ENCODE assay signal across 23 mouse cellular contexts in genomic region chr10:127710331-127710730, GRCm38 (mm10). TPM values are rescaled to one million over a fixed set of nuclear protein-coding genes. Genes with fewer than 3 reads are reported as not detected.
DNase-seq lines count a peak whose midpoint lies in the region; ATAC-seq lines count a peak whose summit lies in the region.
"Had no signal": no experiment of that assay in that cellular context is flagged by ENCODE, and none has a peak within 500 bp of the region (broad histone marks: within the 10 kb centered on the region; RNA-seq: fewer than 3 reads in every experiment).

No protein-coding gene starts in this region.

- H3K4me3 ChIP-seq in kidney, embryonic 15.5 days (replicated peaks), result no peak overlapping the region
- H3K4me3 ChIP-seq: embryonic facial prominence, embryonic 13.5 days; embryonic facial prominence, embryonic 15.5 days; erythroblast, embryonic 14.5 days; forebrain, embryonic 10.5 days; forebrain, embryonic 12.5 days had no signal

- no peak overlapping the region for H3K4me2 ChIP-seq in kidney, embryonic 15.5 days
- H3K4me2 ChIP-seq: embryonic facial prominence, embryonic 13.5 days; embryonic facial prominence, embryonic 15.5 days; forebrain, embryonic 12.5 days had no signal

- no peaks in the 10 kb centered on the region for H3K9me3 ChIP-seq in kidney, embryonic 15.5 days (replicated peaks)
- H3K9me3 ChIP-seq: embryonic facial prominence, embryonic 13.5 days; embryonic facial prominence, embryonic 15.5 days; forebrain, embryonic 10.5 days; forebrain, embryonic 12.5 days had no signal

- peak; percentile 80 to 86 for DNase-seq in cerebellum, postnatal 14 days
- no peak for DNase-seq in cerebellum, adult 8-10 months
- DNase-seq in kidney, postnatal 25 days, result no peak
- peak; percentile 53 for DNase-seq in left cerebral cortex, postnatal 4 days
- no peak for DNase-seq in left cerebral cortex, postnatal 10 days (ENCODE audit: extremely low spot score in 1 of 2, low spot score in 2 of 2)
- DNase-seq: adrenal gland, adult 2 months; adrenal gland, postnatal 10 days; adrenal gland, postnatal 25 days; cerebellum, adult 11 months; cerebellum, adult 18-20 months; cerebellum, adult 9-10 months; embryo, embryonic 11 days had no signal

- 51% methylated on average over 13 of the region's 13 CpGs for WGBS in kidney, embryonic 15.5 days

- no peak overlapping the region for H3K9ac ChIP-seq in kidney, embryonic 15.5 days
- H3K9ac ChIP-seq: embryonic facial prominence, embryonic 13.5 days; embryonic facial prominence, embryonic 15.5 days; forebrain, embryonic 12.5 days had no signal

- ATAC-seq in kidney, embryonic 15.5 days (replicated peaks; ENCODE audit: low FRiP score), result peak; percentile 24; the same call in 1 of the 2 replicates
- ATAC-seq: forebrain, embryonic 14.5 days; forebrain, embryonic 16.5 days had no signal

- intact Hi-C loops in left cerebral cortex, postnatal 4 days (cut with DNase I), result no loop called here
- intact Hi-C loops in left cerebral cortex, postnatal 10 days (cut with DNase I), result no loop called here

- no peaks in the 10 kb centered on the region for H3K27me3 ChIP-seq in kidney, embryonic 15.5 days
- H3K27me3 ChIP-seq: embryonic facial prominence, embryonic 13.5 days; embryonic facial prominence, embryonic 15.5 days; forebrain, embryonic 12.5 days had no signal

- H3K27ac ChIP-seq in kidney, embryonic 15.5 days, result no peak overlapping the region
- H3K27ac ChIP-seq: embryonic facial prominence, embryonic 13.5 days; embryonic facial prominence, embryonic 15.5 days; forebrain, embryonic 10.5 days; forebrain, embryonic 12.5 days had no signal

- H3K4me1 ChIP-seq in kidney, embryonic 15.5 days, result peaks cover 19% of the 10 kb centered on the region
- H3K4me1 ChIP-seq: forebrain, embryonic 12.5 days had no signal

- H3K36me3 ChIP-seq in kidney, embryonic 15.5 days, result no peaks in the 10 kb centered on the region
- H3K36me3 ChIP-seq: embryonic facial prominence, embryonic 13.5 days; embryonic facial prominence, embryonic 15.5 days; forebrain, embryonic 10.5 days; forebrain, embryonic 12.5 days had no signal

RNA-seq across cellular contexts. Expression of gene Myo1a, which starts 5.4 kb away (rescaled TPM):
- polyA plus RNA-seq in kidney, embryonic 15.5 days (2015; fragmentation: Nextera tagmentation; extraction: Ambion mirVana), result 0.65 and 0.81 TPM in 2 replicates
- under 1 TPM; 0.46 to 0.82 TPM for total RNA-seq in left cerebral cortex, postnatal 4 days (2021)
- total RNA-seq in left cerebral cortex, postnatal 10 days (2021), result under 1 TPM; 0.28 TPM
- total RNA-seq: common myeloid progenitor, adult 5-6 weeks had no signal

RNA-seq across cellular contexts. Expression of gene Tac2, which starts 13.9 kb away (rescaled TPM):
- polyA plus RNA-seq in kidney, embryonic 15.5 days (2015; fragmentation: Nextera tagmentation; extraction: Ambion mirVana), result 2.2 and 2.3 TPM in 2 replicates
- 1 to 10 TPM; 2.8 to 4.3 TPM for total RNA-seq in left cerebral cortex, postnatal 4 days (2021)
- total RNA-seq in left cerebral cortex, postnatal 10 days (2021), result 10 to 100 TPM; 14.5 to 17.8 TPM
- total RNA-seq: adrenal gland, adult 2 months; adrenal gland, postnatal 10 days; adrenal gland, postnatal 25 days; common myeloid progenitor, adult 5-6 weeks; MEL had no signal
- polyA plus RNA-seq: C2C12; forebrain, embryonic 10.5 days; forebrain, embryonic 12.5 days had no signal

RNA-seq across cellular contexts. Expression of gene Zbtb39, which starts 29.0 kb away (rescaled TPM):
- polyA plus RNA-seq in kidney, embryonic 15.5 days (2015; fragmentation: Nextera tagmentation; extraction: Ambion mirVana), result 3.9 TPM in 2 replicates
- total RNA-seq in left cerebral cortex, postnatal 4 days (2021), result 10 to 100 TPM; 14.5 to 15.1 TPM
- total RNA-seq in left cerebral cortex, postnatal 10 days (2021), result 1 to 10 TPM; 8.8 to 10.0 TPM

RNA-seq across cellular contexts. Expression of gene Gpr182, which starts 41.2 kb away (rescaled TPM):
- 7.5 and 8.3 TPM in 2 replicates for polyA plus RNA-seq in kidney, embryonic 15.5 days (2015; fragmentation: Nextera tagmentation; extraction: Ambion mirVana)
- 1 to 10 TPM; 1.1 to 1.4 TPM for total RNA-seq in left cerebral cortex, postnatal 4 days (2021)
- total RNA-seq in left cerebral cortex, postnatal 10 days (2021), result 1 to 10 TPM; 1.3 to 1.6 TPM
- total RNA-seq: common myeloid progenitor, adult 5-6 weeks had no signal

RNA-seq across cellular contexts. Expression of gene Nab2, which starts 42.0 kb away (rescaled TPM):
- polyA plus RNA-seq in kidney, embryonic 15.5 days (2015; fragmentation: Nextera tagmentation; extraction: Ambion mirVana), result 27.1 and 30.8 TPM in 2 replicates
- total RNA-seq in left cerebral cortex, postnatal 4 days (2021), result 10 to 100 TPM; 21.5 to 21.9 TPM
- total RNA-seq in left cerebral cortex, postnatal 10 days (2021), result 10 to 100 TPM; 28.5 to 32.1 TPM

Comparison
In these comparisons a context has a peak if more than half of its experiments do, and no peak if none do; other contexts are left out.
1. DNase-seq: peak in cerebellum, postnatal 14 days (2 of 2) and left cerebral cortex, postnatal 4 days (single experiment); none in cerebellum, adult 8-10 months (single experiment), kidney, postnatal 25 days (0 of 2) and left cerebral cortex, postnatal 10 days (0 of 2).